ENCODE assay signal across 8 mouse cellular contexts in genomic region chr10:67055867-67056856, GRCm38 (mm10). TPM values are rescaled to one million over a fixed set of nuclear protein-coding genes. Genes with fewer than 3 reads are reported as not detected.
DNase-seq lines count a peak whose midpoint lies in the region; ATAC-seq and TF ChIP-seq lines count a peak whose summit lies in the region.

No protein-coding gene starts in this region.

- H3K4me1 ChIP-seq in lung, embryonic 16.5 days (replicated peaks; ENCODE audit: control insufficient read depth, insufficient read depth, low read length) = peaks cover 35% of the 10 kb centered on the region
- peaks cover 22% of the 10 kb centered on the region for H3K4me1 ChIP-seq in lung, adult 2 months (ENCODE audit: control insufficient read depth, insufficient read depth, low read length)
- H3K4me1 ChIP-seq in embryonic facial prominence, embryonic 15.5 days = peaks cover 48% of the 10 kb centered on the region
- peaks cover 32% of the 10 kb centered on the region for H3K4me1 ChIP-seq in hindbrain, embryonic 15.5 days (replicated peaks)

- H3K9ac ChIP-seq in lung, embryonic 16.5 days (ENCODE audit: low read length) = peak overlapping the region; percentile 28
- no peak overlapping the region for H3K9ac ChIP-seq in embryonic facial prominence, embryonic 15.5 days
- no peak overlapping the region for H3K9ac ChIP-seq in hindbrain, embryonic 15.5 days

- H3K4me2 ChIP-seq in lung, embryonic 16.5 days (ENCODE audit: low read depth, low read length) = peak overlapping the region; percentile 48
- 0 out of 2 replicates have a peak overlapping the region, but pooled peaks have one; percentile 11 for H3K4me2 ChIP-seq in embryonic facial prominence, embryonic 15.5 days (replicated peaks)
- H3K4me2 ChIP-seq in hindbrain, embryonic 15.5 days = 0 out of 2 replicates have a peak overlapping the region, but pooled peaks have one; percentile 1

- peak; percentile 57 for ATAC-seq in lung, embryonic 16.5 days (ENCODE audit: low read depth)
- ATAC-seq in embryonic facial prominence, embryonic 15.5 days (ENCODE audit: insufficient number of reproducible peaks, low FRiP score, low TSS enrichment, low read depth) = no peak; the same call in 1 of the 2 replicates
- ATAC-seq in hindbrain, embryonic 15.5 days (ENCODE audit: low FRiP score, low read depth) = no peak
- no peak for ATAC-seq in erythroblast, adult 5-6 weeks (replicated peaks; ENCODE audit: low FRiP score, poor library complexity, severe bottlenecking)

- H3K27me3 ChIP-seq in lung, embryonic 16.5 days (ENCODE audit: control insufficient read depth, insufficient read depth, low read depth, low read length) = no peaks in the 10 kb centered on the region
- H3K27me3 ChIP-seq in embryonic facial prominence, embryonic 15.5 days = no peaks in the 10 kb centered on the region
- no peaks in the 10 kb centered on the region for H3K27me3 ChIP-seq in hindbrain, embryonic 15.5 days

- H3K9me3 ChIP-seq in lung, embryonic 16.5 days (ENCODE audit: control insufficient read depth, low read length) = no peaks in the 10 kb centered on the region
- H3K9me3 ChIP-seq in embryonic facial prominence, embryonic 15.5 days (replicated peaks) = no peaks in the 10 kb centered on the region
- H3K9me3 ChIP-seq in hindbrain, embryonic 15.5 days = no peaks in the 10 kb centered on the region

- H3K36me3 ChIP-seq in lung, embryonic 16.5 days (ENCODE audit: control insufficient read depth, insufficient read depth, low read length) = no peaks in the 10 kb centered on the region
- H3K36me3 ChIP-seq in embryonic facial prominence, embryonic 15.5 days = no peaks in the 10 kb centered on the region
- H3K36me3 ChIP-seq in hindbrain, embryonic 15.5 days = no peaks in the 10 kb centered on the region

- 20% methylated on average over 17 of the region's 17 CpGs for WGBS in lung, embryonic 16.5 days
- WGBS in lung, adult 2 months = 25% methylated on average over 17 of the region's 17 CpGs
- 36% methylated on average over 17 of the region's 17 CpGs for WGBS in embryonic facial prominence, embryonic 15.5 days
- WGBS in hindbrain, embryonic 15.5 days = 64% methylated on average over 17 of the region's 17 CpGs

- DNase-seq in lung, adult 2 months = no peak
- peak; percentile 39 for DNase-seq in mesoderm, embryonic 11.5 days (ENCODE audit: low read depth, low spot score)
- no peak for DNase-seq in B cell, adult 2 months
- DNase-seq in left cerebral cortex, adult 11 months (ENCODE audit: low spot score) = no peak

- TF ChIP-seq POLR2A in lung, adult 2 months (IDR thresholded peaks at IDR 0.05; ENCODE audit: borderline replicate concordance, extremely low read depth, low read depth, low read length) = no peak

- no peak for TF ChIP-seq CTCF in lung, adult 2 months (IDR thresholded peaks at IDR 0.05; ENCODE audit: insufficient read depth, low read length)

- H3K27ac ChIP-seq in lung, embryonic 16.5 days (ENCODE audit: low read length) = peak overlapping the region; percentile 87
- H3K27ac ChIP-seq in embryonic facial prominence, embryonic 15.5 days (replicated peaks) = peak overlapping the region; percentile 74
- H3K27ac ChIP-seq in hindbrain, embryonic 15.5 days (replicated peaks) = peak overlapping the region; percentile 37

- H3K4me3 ChIP-seq in lung, embryonic 16.5 days (ENCODE audit: low read length) = peak overlapping the region; percentile 12; the same call in 1 of the 2 replicates
- H3K4me3 ChIP-seq in lung, adult 2 months (replicated peaks; ENCODE audit: extremely low read depth, low read depth, low read length) = no peak overlapping the region
- no peak overlapping the region for H3K4me3 ChIP-seq in embryonic facial prominence, embryonic 15.5 days (replicated peaks)
- H3K4me3 ChIP-seq in hindbrain, embryonic 15.5 days = no peak overlapping the region

RNA-seq across cellular contexts. Expression of gene Jmjd1c, which starts 39.8 kb away (rescaled TPM):
- polyA plus RNA-seq in lung, embryonic 16.5 days (2015; fragmentation: Nextera tagmentation; extraction: Ambion mirVana) = 28.4 and 29.0 TPM in 2 replicates
- 16.4 and 19.4 TPM in 2 replicates for polyA plus RNA-seq in lung, adult 2 months (2012; rRNA removed)
- polyA plus RNA-seq in embryonic facial prominence, embryonic 15.5 days (2015; fragmentation: Nextera tagmentation; extraction: Ambion mirVana) = 56.1 and 56.6 TPM in 2 replicates
- polyA plus RNA-seq in hindbrain, embryonic 15.5 days (2015; fragmentation: Nextera tagmentation; extraction: Ambion mirVana) = 51.0 and 53.9 TPM in 2 replicates
- 25.4 and 38.5 TPM in 2 replicates for total RNA-seq in erythroblast, adult 5-6 weeks (2015; ENCODE audit: low replicate concordance)
- total RNA-seq in erythroblast, adult 5-6 weeks (2017; ENCODE audit: low replicate concordance) = 36.3 and 39.3 TPM in 2 replicates

RNA-seq across cellular contexts. Expression of gene Reep3, which starts 40.6 kb away (rescaled TPM):
- 37.9 and 38.6 TPM in 2 replicates for polyA plus RNA-seq in lung, embryonic 16.5 days (2015; fragmentation: Nextera tagmentation; extraction: Ambion mirVana)
- polyA plus RNA-seq in lung, adult 2 months (2012; rRNA removed) = 16.7 and 26.5 TPM in 2 replicates
- 47.7 and 55.5 TPM in 2 replicates for polyA plus RNA-seq in embryonic facial prominence, embryonic 15.5 days (2015; fragmentation: Nextera tagmentation; extraction: Ambion mirVana)
- 32.8 and 36.2 TPM in 2 replicates for polyA plus RNA-seq in hindbrain, embryonic 15.5 days (2015; fragmentation: Nextera tagmentation; extraction: Ambion mirVana)
- total RNA-seq in erythroblast, adult 5-6 weeks (2015; ENCODE audit: low replicate concordance) = 14.8 and 16.5 TPM in 2 replicates
- 6.4 and 8.1 TPM in 2 replicates for total RNA-seq in erythroblast, adult 5-6 weeks (2017; ENCODE audit: low replicate concordance)

Comparison
In these comparisons a context has a peak if more than half of its experiments do, and no peak if none do; other contexts are left out.
1. H3K27ac ChIP-seq: peak in every context shown above with its lines; median percentile 87 in lung, embryonic 16.5 days; 74 in embryonic facial prominence, embryonic 15.5 days; 37 in hindbrain, embryonic 15.5 days.